Mouse (Mus musculus) telencephalon, adult 2 months (tissue): ENCODE measurements around the gene Rhbdd1.

Source experiments
- DNase-seq: peaks from one replicate; pipeline ENCODE4 v3.0.0-alpha.2; 2011; ENCODE audit warnings: low read depth, low spot score

Gene Rhbdd1

GRCm38 (mm10) chr1:82362165-82362564 is 45.9 kb downstream of the Rhbdd1 start:
- peak; percentile 46 for DNase-seq

GRCm38 (mm10) chr1:82364047-82364446 is 47.8 kb downstream of the Rhbdd1 start:
- no peak for DNase-seq

- DNase-seq, result no peak
Observed at GRCm38 (mm10) chr1:82364468-82364867, 48.2 kb downstream of the Rhbdd1 start.

GRCm38 (mm10) chr1:82371636-82372428 is 55.6 kb downstream of the Rhbdd1 start:
- no peak for DNase-seq

- no peak for DNase-seq
Observed at GRCm38 (mm10) chr1:82373924-82374323, 57.7 kb downstream of the Rhbdd1 start.

GRCm38 (mm10) chr1:82374831-82375358 is 58.6 kb downstream of the Rhbdd1 start:
- no peak for DNase-seq

GRCm38 (mm10) chr1:82375452-82375851 is 59.2 kb downstream of the Rhbdd1 start:
- DNase-seq, result no peak

GRCm38 (mm10) chr1:82381946-82382345 is 65.7 kb downstream of the Rhbdd1 start:
- no peak for DNase-seq

- DNase-seq, result no peak
Observed at GRCm38 (mm10) chr1:82384106-82384505, 67.9 kb downstream of the Rhbdd1 start.

- DNase-seq, result no peak
Observed at GRCm38 (mm10) chr1:82385054-82385453, 68.8 kb downstream of the Rhbdd1 start.

- DNase-seq, result no peak
Observed at GRCm38 (mm10) chr1:82385827-82386230, 69.6 kb downstream of the Rhbdd1 start.

GRCm38 (mm10) chr1:82386814-82387771 is 70.8 kb downstream of the Rhbdd1 start:
- DNase-seq, result no peak

GRCm38 (mm10) chr1:82389371-82389770 is 73.1 kb downstream of the Rhbdd1 start:
- DNase-seq, result no peak

- no peak for DNase-seq
Observed at GRCm38 (mm10) chr1:82395371-82395770, 79.1 kb downstream of the Rhbdd1 start.

- no peak for DNase-seq
Observed at GRCm38 (mm10) chr1:82407786-82408185, 91.5 kb downstream of the Rhbdd1 start.

GRCm38 (mm10) chr1:82409271-82409670 is 93.0 kb downstream of the Rhbdd1 start:
- DNase-seq, result no peak

- DNase-seq, result no peak
Observed at GRCm38 (mm10) chr1:82410548-82410947, 94.3 kb downstream of the Rhbdd1 start.

GRCm38 (mm10) chr1:82411521-82411920 is 95.3 kb downstream of the Rhbdd1 start:
- no peak for DNase-seq

GRCm38 (mm10) chr1:82412085-82412484 is 95.8 kb downstream of the Rhbdd1 start:
- no peak for DNase-seq

- DNase-seq, result no peak
Observed at GRCm38 (mm10) chr1:82414434-82415045, 98.3 kb downstream of the Rhbdd1 start.

GRCm38 (mm10) chr1:82415641-82416040 is 99.4 kb downstream of the Rhbdd1 start:
- DNase-seq, result no peak

- DNase-seq, result no peak
Observed at GRCm38 (mm10) chr1:82427729-82428128, 111.5 kb downstream of the Rhbdd1 start.
